Mouse (Mus musculus) ES-E14 (cell line): ENCODE results near the gene H2-Ob. TPM values are rescaled to one million over a fixed set of nuclear protein-coding genes. Genes with fewer than 3 reads are reported as not detected.

ENCODE experiments used
- DNase-seq: peaks from one replicate; pipeline ENCODE4 v3.0.0-alpha.2; 2013; ENCODE audit warnings: low read depth, low spot score
- H3K27ac ChIP-seq: 2 replicates; pipeline ENCODE4 v1.5.1; 2012; ENCODE audit warnings: low read depth, mild to moderate bottlenecking, low read length, moderate library complexity, mixed read lengths; ENCODE audit not compliant: poor library complexity, insufficient read depth, severe bottlenecking
- H3K36me3 ChIP-seq: 2 replicates; pipeline ENCODE4 v1.6.1; 2012; ENCODE audit warnings: mild to moderate bottlenecking, low read length, moderate library complexity, mixed read lengths; ENCODE audit not compliant: control insufficient read depth, poor library complexity, insufficient read depth, severe bottlenecking
- H3K4me1 ChIP-seq, 2 experiments: fragments of 150-350 bp in 1 of 2; sonication (generic) in 1 of 2; 2 replicates each; pipeline ENCODE4 v1.6.1; 2012; ENCODE audit warnings: low read length in 2 of 2, mild to moderate bottlenecking in 1 of 2, mixed read lengths in 1 of 2; ENCODE audit not compliant: control insufficient read depth in 2 of 2, insufficient read depth in 2 of 2, poor library complexity in 1 of 2
- H3K4me3 ChIP-seq, 2 experiments: fragments of 150-350 bp in 1 of 2; sonication (generic) in 1 of 2; 2 replicates each; pipeline ENCODE4 v1.5.1; 2012; ENCODE audit warnings: low read length in 2 of 2, low read depth in 1 of 2, mild to moderate bottlenecking in 1 of 2, mixed read lengths in 1 of 2; ENCODE audit not compliant: insufficient read depth in 1 of 2, poor library complexity in 1 of 2, severe bottlenecking in 1 of 2
- H3K9ac ChIP-seq: 2 replicates; pipeline ENCODE4 v1.6.1; 2012; ENCODE audit warnings: low read depth, mild to moderate bottlenecking, low read length, mixed read lengths; ENCODE audit not compliant: poor library complexity, insufficient read depth, severe bottlenecking
- H3K9me3 ChIP-seq: fragments of 150-350 bp; sonication (generic); 2 replicates; pipeline ENCODE4 v1.6.1; 2012; ENCODE audit warnings: low read depth, mild to moderate bottlenecking, low read length; ENCODE audit not compliant: control insufficient read depth, insufficient read depth
- CHD2 ChIP-seq: IDR thresholded peaks from 2 replicates; pipeline ENCODE4 v1.6.1; 2014; ENCODE audit warnings: mild to moderate bottlenecking, low read depth, low read length, inconsistent platforms
- HCFC1 ChIP-seq: IDR thresholded peaks from 2 replicates; pipeline ENCODE4 v1.6.1; 2012; ENCODE audit warnings: low read length, inconsistent platforms, borderline replicate concordance; ENCODE audit not compliant: insufficient read depth
- MAFK ChIP-seq: IDR thresholded peaks from 2 replicates; pipeline ENCODE4 v1.6.1; 2014; ENCODE audit warnings: mild to moderate bottlenecking, low read depth, low read length, inconsistent platforms; ENCODE audit not compliant: insufficient read depth
- ZC3H11A ChIP-seq: IDR thresholded peaks from 2 replicates; pipeline ENCODE4 v1.6.1; 2012; ENCODE audit warnings: low read depth, mild to moderate bottlenecking, inconsistent platforms, low read length, borderline replicate concordance
- ZNF384 ChIP-seq: IDR thresholded peaks from 2 replicates; pipeline ENCODE4 v1.6.1; 2012; ENCODE audit warnings: low read depth, low read length, inconsistent platforms
- in situ Hi-C, 2 experiments: fragments of 600-800 bp; cut with MboI; formaldehyde crosslinking; loops; one replicate each; pipeline ENCODE4 v1.15.1; 2025; ENCODE audit warnings: low sequenced_read_pairs in 2 of 2, inconsistent platforms in 1 of 2; ENCODE audit not compliant: unreplicated experiment in 2 of 2
- total RNA-seq: library from RNA; depleted of rRNA; stranded (reverse); fragments of 300-350 nt; gene quantifications from 2 replicates; pipeline ENCODE4 v1.2.3, GENCODE M21; 2012

H2-Ob gene
- total RNA-seq, 1 experiment = not detected

DNA sequence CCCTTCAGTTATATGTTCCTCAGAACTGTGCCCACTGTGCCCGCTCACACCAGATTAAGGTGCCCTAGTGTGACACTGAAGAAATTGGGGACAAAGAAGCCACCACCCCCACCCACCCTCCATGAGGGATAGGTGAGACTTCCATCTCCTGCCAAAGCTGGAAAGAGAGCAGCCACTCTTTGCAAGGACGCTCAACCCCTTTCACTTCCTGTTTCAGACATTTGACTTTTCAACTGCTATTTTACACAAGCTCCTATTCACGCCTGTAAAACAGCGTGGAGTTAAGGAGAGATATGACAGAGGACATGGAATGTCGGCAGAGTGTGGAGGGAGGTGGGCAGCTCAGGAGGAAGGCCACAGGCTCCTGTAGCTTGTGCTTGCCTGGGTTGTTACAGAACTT, 47.8 kb downstream of the H2-Ob start:
- H3K27ac ChIP-seq = no peak overlapping the region
- no peaks in the 10 kb centered on the region for H3K36me3 ChIP-seq
- H3K9ac ChIP-seq = no peak overlapping the region
- no peaks in the 10 kb centered on the region for H3K9me3 ChIP-seq
- H3K4me3 ChIP-seq = no peak overlapping the region
- DNase-seq = no peak
- in situ Hi-C loops = no loop called here
- no peaks in the 10 kb centered on the region for H3K4me1 ChIP-seq
- TF ChIP-seq CHD2 (no peak), ZC3H11A (no peak), MAFK (no peak), ZNF384 (no peak), HCFC1 (no peak)

DNA sequence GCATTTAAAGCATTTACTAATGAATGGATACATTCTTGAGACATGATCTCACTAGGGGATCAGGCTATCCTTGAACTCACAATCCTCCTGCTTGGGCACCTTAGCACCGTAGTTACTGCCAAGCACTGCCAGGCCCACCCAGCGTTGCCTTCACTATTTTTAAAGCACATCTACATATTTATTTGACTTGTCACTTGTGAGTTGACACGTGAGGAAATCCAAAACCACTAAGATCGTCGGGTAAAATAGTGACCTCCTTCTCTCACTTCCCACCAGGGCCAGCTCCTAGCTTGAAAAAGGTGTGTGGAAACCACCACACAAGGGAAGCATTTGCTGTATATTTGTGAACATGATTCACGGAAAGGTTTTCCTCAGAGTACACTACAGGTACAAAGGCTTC, 48.3 kb downstream of the H2-Ob start:
- Histone ChIP-seq H3K9me3 (no peaks in the 10 kb centered on the region), H3K27ac (no peak overlapping the region), H3K4me3 (no peak overlapping the region), H3K36me3 (no peaks in the 10 kb centered on the region), H3K9ac (no peak overlapping the region), H3K4me1 (no peaks in the 10 kb centered on the region)
- TF ChIP-seq MAFK (no peak), ZNF384 (no peak), ZC3H11A (no peak), CHD2 (no peak), HCFC1 (no peak)
- no peak for DNase-seq
- in situ Hi-C loops = no loop called here

DNA sequence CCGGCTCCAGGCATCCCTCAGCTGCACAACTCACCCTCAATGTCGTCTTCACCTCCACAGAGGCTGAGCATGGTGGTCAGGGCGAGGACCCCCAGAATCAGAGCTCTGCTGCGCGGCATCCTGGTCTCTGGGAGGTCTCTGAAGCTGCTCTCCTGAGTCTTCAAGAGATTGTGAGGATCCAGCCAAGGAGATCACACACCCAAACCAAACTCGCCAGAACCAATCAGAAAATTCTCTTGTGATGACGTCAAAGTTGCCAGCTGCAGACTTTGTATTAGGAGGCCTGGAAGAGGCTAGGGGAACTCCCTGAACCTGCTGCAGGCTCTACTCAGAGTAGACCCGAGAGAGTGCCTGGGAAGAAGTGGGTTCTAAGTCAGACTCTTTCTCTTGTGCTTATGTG, 48.9 kb downstream of the H2-Ob start, which contains the start of gene H2-Aa:
TSS of gene H2-Aa (minus strand) at position 176 of the 400 bp plus-strand sequence.
- Histone ChIP-seq H3K9me3 (no peaks in the 10 kb centered on the region), H3K9ac (no peak within 1 kb of the TSS), H3K4me1 (no peaks in the 10 kb centered on the region), H3K27ac (no peak within 1 kb of the TSS), H3K36me3 (no peaks in the 10 kb centered on the region), H3K4me3 (no peak within 1 kb of the TSS)
- DNase-seq = peak; percentile 63
- TF ChIP-seq HCFC1 (no peak), CHD2 (peak; percentile 88), MAFK (no peak)
- in situ Hi-C loops = no loop called here

DNA sequence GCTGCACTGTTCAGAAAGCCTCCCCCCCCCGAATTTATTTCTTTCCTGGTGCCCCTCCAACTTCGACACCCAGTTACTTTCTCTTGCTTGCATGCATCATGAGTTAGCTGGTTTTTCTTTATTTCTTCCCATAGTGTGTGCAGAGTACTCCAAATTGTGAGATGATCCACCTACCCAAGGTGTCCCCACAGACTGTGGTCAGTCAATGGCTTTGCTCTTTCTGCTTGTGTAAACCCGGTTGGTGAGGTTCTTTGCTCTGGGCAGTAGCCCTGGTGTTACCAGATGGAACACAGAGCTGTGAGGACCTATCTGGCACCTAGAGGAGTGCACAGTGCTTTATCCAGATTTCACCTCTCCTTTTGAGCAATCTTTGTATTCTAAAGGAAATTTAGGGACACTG, 49.4 kb downstream of the H2-Ob start:
- TF ChIP-seq CHD2 (no peak), ZC3H11A (no peak), HCFC1 (no peak)
- no peaks in the 10 kb centered on the region for H3K36me3 ChIP-seq

DNA sequence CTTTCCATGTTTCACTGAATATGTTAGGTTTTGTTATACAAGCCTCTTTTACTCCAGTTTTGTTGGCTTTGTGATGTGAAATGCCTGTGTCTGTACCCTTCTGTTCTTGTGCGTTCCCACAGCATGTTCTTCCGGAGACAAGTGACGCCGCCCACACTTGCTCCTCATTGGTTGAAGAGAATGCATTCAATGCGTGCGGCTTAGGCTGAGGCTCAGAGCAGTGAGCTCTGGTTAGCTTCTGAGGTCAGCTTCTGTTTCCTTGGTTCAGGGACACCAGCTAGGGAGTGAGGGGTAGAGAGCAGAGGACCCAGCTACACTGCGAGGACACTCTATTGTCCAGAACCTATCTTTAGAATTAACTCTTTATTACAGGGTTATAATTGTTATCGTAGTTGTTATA, 52.9 kb downstream of the H2-Ob start:
- Histone ChIP-seq H3K27ac (no peak overlapping the region), H3K4me3 (no peak overlapping the region), H3K4me1 (no peaks in the 10 kb centered on the region), H3K36me3 (no peaks in the 10 kb centered on the region), H3K9ac (no peak overlapping the region), H3K9me3 (no peaks in the 10 kb centered on the region)
- in situ Hi-C loops = no loop called here
- peak; percentile 69 for DNase-seq
- TF ChIP-seq HCFC1 = no peak
- TF ChIP-seq CHD2 = peak; percentile 98
- TF ChIP-seq MAFK = no peak
- TF ChIP-seq ZC3H11A = no peak
- TF ChIP-seq ZNF384 = no peak

More for the DNA sequence above, 49.4 kb downstream of the H2-Ob start:
- no peak overlapping the region for H3K27ac ChIP-seq
- no peaks in the 10 kb centered on the region for H3K9me3 ChIP-seq
- DNase-seq = no peak
- H3K9ac ChIP-seq = no peak overlapping the region
- no peak overlapping the region for H3K4me3 ChIP-seq
- in situ Hi-C loops = no loop called here
- H3K4me1 ChIP-seq = no peaks in the 10 kb centered on the region
